Mouse (Mus musculus): Measurements from ENCODE around the gene Tmcc2.
A peak's percentile ranks its signal among the peaks of the same experiment; 100 is the strongest.
"Not testable (repeated sequence)": the region's sequence is repeated elsewhere in the genome, so short reads cannot be mapped to it uniquely, and the experiment has no call there.

The Tmcc2 gene

GRCm38 (mm10) chr1:132370681-132371173 lies 20.4 kb downstream of the Tmcc2 start:
- peak; percentile 43 to 63 for DNase-seq (ENCODE audit: low read depth in 1 of 2, low spot score in 2 of 2)

GRCm38 (mm10) chr1:132367692-132368506 lies 23.2 kb downstream of the Tmcc2 start:
- DNase-seq (ENCODE audit: low read depth in 1 of 2, low spot score in 2 of 2) = peak; percentile 41 to 67

DNA sequence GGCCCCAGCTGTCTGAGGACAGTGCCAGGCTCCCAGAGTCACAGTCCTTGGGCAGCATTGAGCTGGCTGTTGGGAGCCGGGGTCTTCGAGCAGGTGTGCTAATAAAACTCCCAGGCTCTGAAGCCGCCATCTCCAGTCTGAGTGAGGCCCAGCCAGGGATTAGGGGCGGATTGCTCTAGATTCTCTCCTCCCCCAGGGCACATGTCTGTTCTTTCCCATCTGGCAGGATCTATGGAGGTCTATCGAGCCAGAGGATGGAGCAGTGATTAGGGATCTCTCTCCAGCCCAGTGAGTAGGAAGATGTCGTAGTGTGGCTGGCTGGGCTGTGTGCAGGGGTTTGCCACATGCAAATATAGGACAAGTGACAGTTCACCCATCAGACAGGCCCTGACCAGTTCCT lies 24.1 kb downstream of the Tmcc2 start:
- DNase-seq (ENCODE audit: low read depth in 1 of 2, low spot score in 2 of 2) = no peak

DNA sequence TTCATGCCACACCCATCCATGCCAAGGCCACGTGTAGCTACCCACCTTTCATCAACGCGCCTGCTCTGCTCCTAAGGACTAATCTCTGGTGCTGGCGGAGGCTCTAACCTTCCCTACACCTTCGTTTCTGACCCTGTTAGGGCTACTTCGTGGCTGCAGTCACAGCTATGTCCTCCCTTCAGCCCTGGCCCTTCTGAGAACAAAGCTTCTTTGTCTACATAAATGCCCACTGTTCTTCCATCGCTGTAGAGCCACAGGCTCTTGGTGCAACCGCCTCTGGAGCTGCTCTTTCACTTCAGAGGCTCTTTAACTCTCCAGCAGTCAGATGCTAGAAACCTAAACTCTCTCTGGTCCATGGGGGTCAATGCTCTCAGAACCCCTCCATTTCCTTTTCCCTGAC lies 24.8 kb downstream of the Tmcc2 start:
- DNase-seq (ENCODE audit: low read depth in 1 of 2, low spot score in 2 of 2) = no peak

- no peak for DNase-seq (ENCODE audit: low read depth in 1 of 2, low spot score in 2 of 2)
These were observed 25.4 kb downstream of the Tmcc2 start for GRCm38 (mm10) chr1:132365645-132366044.

DNA sequence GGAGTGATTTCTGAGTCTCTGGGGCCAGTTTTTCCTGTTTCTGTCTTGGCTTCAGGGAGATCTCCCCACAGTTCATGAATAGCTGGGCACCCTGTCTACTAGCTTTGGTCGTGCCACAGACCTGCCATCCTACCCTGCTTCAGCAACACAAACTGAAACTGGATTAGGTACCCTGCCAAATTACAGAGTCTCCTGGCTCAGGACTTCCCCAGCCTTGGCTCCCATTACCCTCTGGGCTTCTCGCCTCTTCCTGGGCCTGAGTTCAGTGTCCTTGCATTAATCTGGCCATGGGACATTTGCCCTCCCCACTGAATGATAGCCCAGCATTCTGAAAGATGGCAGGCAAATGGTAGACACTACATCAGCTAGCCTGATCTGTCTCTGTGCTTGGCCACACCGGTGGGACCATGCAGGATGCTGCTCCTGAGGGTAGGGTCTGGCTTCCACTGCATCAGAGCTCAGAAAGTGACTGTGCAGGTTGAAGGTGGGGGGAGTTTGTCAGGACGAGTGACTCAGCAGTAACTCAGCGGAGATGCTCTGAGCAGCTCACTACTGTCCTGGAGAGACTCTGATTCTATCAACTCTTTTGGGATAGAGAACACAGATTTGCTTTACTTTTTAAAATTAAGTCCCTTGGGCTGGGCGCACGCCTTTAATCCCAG lies 26.1 kb downstream of the Tmcc2 start:
- DNase-seq (ENCODE audit: low read depth in 1 of 2, low spot score in 2 of 2) = no peak

DNA sequence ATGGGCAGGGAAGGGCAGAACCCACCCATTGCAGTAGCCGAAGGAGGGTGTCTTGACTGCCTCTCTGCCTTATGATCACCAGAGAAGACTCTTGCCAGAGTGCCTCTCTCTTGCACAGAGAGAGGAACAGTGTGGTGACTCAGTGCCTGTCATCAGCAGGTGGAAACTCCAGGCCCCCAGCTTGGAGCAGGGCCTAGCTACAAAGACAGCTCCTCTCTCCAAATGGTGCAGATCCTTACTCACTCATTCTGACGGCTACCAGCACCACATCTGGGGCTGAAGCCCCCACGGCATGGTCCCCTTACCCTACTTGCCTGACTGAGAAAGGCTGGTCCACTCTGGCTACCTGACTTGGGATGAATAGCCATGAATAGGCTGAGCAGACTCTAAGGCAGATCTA lies 26.7 kb downstream of the Tmcc2 start:
- no peak for DNase-seq (ENCODE audit: low read depth in 1 of 2, low spot score in 2 of 2)

DNA sequence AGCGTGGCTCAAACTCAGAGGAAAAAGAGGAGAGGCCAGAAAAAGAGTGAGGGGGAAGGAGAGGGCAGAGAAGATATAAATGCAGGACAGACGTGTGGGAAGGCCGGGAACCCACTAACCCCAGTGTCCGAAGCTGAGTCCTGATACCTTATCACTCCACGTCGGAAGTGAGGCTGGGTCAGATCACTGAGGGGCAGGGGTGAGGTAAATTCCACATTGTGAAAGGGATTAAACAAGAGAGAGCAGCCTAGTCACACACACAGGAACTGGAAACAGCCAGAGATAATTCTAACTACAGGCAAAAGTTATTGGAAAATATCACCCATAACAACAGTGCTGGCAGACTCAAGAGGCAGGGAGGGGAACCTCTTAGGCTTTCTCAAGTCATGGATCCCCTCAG lies 29.1 kb downstream of the Tmcc2 start:
- DNase-seq (ENCODE audit: low read depth in 1 of 2, low spot score in 2 of 2) = no peak

DNA sequence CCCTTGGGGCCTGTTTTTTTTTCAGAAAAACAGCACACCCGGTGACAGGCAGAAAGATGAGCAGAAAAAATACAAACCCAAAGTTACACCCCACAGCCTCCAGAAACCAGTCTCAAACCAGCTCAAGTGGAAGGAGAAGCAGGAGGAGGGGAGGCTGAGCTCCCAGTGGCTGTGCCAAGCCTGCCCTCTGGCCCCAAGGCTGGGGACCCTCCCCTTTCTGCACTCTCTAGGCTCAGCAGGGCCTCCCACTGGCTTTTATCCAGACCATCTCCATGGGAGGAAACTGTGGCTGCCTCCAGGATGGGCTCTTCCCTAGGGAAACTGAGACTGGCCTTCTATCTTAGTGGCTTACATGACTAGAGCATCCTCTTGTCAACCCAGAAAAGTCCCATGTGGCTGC lies 34.2 kb downstream of the Tmcc2 start:
- no peak for DNase-seq (ENCODE audit: low read depth in 1 of 2, low spot score in 2 of 2)

DNA sequence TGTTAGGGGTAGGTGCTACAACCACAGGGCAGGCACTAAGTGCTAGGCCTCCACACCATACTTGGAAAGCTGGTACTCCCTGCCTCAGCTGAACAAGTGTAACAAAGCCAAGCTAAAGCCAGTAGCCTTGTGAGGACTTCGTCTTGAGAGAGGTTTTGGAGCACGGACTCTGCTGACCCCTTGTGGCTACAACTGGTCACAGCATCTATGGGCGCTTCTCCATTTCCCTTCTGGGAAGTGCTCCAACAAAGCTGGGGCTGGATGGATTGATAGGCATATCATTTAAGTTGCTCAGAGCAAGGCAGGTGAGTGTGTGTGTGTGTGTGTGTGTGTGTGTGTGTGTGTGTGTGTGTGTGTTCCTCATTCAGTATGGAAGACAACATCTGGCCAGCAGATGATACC lies 35.2 kb downstream of the Tmcc2 start:
- peak; percentile 54 to 76 for DNase-seq (ENCODE audit: low read depth in 1 of 2, low spot score in 2 of 2)

- DNase-seq (ENCODE audit: low read depth in 1 of 2, low spot score in 2 of 2) = no peak
These were observed 35.9 kb downstream of the Tmcc2 start for GRCm38 (mm10) chr1:132355162-132355601.

GRCm38 (mm10) chr1:132354234-132354633 lies 36.8 kb downstream of the Tmcc2 start:
- DNase-seq (ENCODE audit: low read depth in 1 of 2, low spot score in 2 of 2) = no peak

- DNase-seq (ENCODE audit: low read depth in 1 of 2, low spot score in 2 of 2) = no peak
These were observed 37.7 kb downstream of the Tmcc2 start for GRCm38 (mm10) chr1:132353389-132353788.

DNA sequence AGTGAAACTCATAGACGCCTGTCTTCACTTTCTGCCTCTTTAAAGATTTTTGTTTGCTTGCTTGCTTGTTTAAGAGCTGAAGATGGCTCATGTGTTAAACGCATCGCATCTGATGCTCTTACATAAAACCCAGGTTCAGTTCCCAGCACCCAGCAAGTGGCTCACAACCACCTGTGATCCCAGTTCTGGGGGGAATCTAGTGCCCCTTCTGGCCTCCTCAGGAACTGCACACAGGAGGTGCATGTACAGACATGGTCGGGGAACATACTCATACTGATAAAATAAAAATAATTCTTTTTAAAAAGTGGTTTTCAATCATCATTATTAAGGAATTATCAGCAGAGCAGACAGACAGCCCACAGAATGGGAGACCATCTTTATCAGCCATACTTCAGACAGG lies 40.0 kb downstream of the Tmcc2 start:
- DNase-seq (ENCODE audit: low read depth in 1 of 2, low spot score in 2 of 2) = no peak

DNA sequence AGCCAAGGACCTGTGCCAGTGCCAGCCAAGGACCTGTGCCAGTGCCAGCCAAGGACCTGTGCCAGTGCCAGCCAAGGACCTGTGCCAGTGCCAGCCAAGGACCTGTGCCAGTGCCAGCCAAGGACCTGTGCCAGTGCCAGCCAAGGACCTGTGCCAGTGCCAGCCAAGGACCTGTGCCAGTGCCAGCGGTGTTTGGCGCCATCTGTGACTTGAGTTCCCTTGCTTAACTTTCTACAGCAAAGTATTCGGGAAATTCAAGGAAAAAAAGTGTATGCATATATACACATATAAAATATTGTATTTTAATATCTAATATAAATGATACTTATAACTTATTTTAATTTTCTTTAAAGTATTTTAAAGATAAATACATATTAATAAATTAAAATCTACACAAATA lies 41.5 kb downstream of the Tmcc2 start:
- not testable (repeated sequence) for DNase-seq (ENCODE audit: low read depth in 1 of 2, low spot score in 2 of 2)

DNA sequence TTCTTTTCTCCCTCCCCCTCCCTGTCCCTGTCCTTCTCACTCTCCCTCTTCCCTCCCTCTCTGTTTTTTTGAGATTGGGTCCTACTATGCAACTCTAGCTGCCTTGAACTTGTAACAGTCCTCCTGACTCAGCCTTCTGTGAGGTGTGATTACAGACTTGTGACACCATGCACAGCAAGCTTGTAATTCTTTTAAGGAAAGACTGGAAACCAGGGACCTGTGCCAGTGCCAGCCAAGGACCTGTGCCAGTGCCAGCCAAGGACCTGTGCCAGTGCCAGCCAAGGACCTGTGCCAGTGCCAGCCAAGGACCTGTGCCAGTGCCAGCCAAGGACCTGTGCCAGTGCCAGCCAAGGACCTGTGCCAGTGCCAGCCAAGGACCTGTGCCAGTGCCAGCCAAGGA lies 42.0 kb downstream of the Tmcc2 start:
- DNase-seq (ENCODE audit: low read depth in 1 of 2, low spot score in 2 of 2) = not testable (repeated sequence)

- DNase-seq (ENCODE audit: low read depth in 1 of 2, low spot score in 2 of 2) = no peak
These were observed 42.7 kb downstream of the Tmcc2 start for GRCm38 (mm10) chr1:132348401-132348800.

DNA sequence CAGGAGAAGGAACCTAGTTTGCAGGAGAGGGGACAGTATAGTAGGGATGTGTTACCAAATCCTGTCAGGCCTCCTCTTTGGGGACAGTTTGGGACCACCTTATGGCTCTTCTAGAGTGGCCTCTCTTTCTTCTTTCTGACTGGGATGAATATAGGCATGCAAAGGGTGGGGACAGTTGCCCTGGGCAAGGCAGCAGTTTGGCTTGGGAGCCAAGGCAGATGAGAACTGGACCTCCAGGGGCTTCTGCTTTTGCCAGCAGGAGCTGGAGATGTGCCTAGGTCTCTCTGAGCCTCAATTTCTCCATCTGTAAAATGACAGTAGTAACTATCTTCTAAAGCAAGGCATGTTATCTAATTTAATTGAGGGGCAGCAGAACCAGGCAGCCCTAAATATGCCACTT lies 44.1 kb downstream of the Tmcc2 start:
- DNase-seq (ENCODE audit: low read depth in 1 of 2, low spot score in 2 of 2) = no peak

GRCm38 (mm10) chr1:132346134-132346851 lies 44.8 kb downstream of the Tmcc2 start:
- no peak for DNase-seq (ENCODE audit: low read depth in 1 of 2, low spot score in 2 of 2)

DNA sequence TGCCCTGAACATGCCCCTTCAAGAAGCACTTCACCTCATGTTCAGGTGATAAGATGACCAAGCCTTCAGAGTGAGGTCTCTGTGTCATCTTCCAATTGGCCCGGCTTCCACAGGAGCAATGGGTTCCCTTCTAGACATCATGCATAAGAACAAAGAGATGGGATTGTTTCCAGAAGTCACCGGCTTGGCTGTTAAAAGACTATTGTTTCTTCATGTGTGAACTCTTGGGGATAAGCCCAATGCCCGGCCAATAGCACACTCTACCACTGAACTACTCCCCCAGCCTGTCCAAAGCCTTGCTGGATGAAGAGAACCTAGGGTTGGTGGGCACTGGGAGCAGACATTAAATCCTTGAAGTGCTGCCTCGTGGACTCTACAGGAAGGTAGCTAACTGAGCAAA lies 45.6 kb downstream of the Tmcc2 start:
- no peak for DNase-seq (ENCODE audit: low read depth in 1 of 2, low spot score in 2 of 2)

GRCm38 (mm10) chr1:132343656-132344055 lies 47.4 kb downstream of the Tmcc2 start:
- no peak for DNase-seq (ENCODE audit: low read depth in 1 of 2, low spot score in 2 of 2)

- DNase-seq (ENCODE audit: low read depth in 1 of 2, low spot score in 2 of 2) = no peak
These were observed 47.9 kb downstream of the Tmcc2 start for GRCm38 (mm10) chr1:132343191-132343590.
